Comparison of ENCODE assay signal across 10 mouse cellular contexts in the genomic region with DNA sequence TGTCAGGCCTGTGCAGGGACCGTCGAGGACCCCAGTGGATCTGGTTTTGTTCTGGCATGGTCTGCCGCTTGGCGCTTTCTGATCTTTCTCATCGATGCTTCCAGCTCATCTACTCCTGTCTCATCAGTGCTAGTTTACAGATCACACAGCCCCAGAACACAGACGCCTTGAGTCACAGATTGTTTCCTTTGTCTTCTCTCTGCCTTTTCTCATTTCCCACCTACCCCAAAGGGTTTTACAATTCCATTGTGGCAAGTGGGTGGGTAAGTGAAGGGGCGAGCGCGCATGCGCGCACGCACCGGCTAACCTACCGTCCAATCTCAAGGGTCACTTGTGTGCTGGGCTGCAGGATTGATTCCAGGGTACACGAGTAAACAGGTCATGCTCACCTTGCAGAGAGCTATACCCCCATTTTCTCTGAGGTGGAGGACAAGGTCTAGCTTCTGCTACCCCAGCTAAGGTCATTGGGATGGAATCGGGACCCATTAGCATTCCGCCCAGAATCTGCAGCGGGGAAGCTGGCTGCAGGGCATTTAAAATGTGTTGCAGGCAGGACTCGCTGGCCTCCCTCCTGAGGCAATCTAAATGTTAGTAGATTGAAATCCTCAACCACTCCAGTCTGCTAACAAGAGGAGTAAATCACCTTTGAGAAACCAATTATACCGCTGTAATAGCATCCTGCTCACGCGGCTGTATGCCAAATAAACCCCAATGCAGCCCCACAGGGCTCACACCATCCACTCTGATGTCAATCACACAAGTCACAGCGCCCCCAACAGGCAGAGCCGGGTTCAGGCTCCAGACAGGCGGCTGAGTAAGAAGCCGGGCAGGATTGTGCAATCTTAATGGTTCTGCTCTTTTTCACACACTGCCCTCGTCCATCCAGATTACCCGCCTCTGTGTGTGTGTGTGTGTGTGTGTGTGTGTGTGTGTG. TPM values are rescaled to one million over a fixed set of nuclear protein-coding genes. Genes with fewer than 3 reads are reported as not detected.
DNase-seq lines count a peak whose midpoint lies in the region; ATAC-seq lines count a peak whose summit lies in the region.
"Had no signal": no experiment of that assay in that cellular context is flagged by ENCODE, and none has a peak within 500 bp of the region (broad histone marks: within the 10 kb centered on the region; RNA-seq: fewer than 3 reads in every experiment).

No protein-coding gene starts in this region.

- H3K9me3 ChIP-seq in limb, embryonic 13.5 days = no peaks in the 10 kb centered on the region
- no peaks in the 10 kb centered on the region for H3K9me3 ChIP-seq in neural tube, embryonic 14.5 days (ENCODE audit: control insufficient read depth, low read length)
- H3K9me3 ChIP-seq in heart, embryonic 10.5 days = no peaks in the 10 kb centered on the region
- H3K9me3 ChIP-seq in kidney, embryonic 15.5 days (replicated peaks) = no peaks in the 10 kb centered on the region
- H3K9me3 ChIP-seq: embryonic facial prominence, embryonic 15.5 days; lung, embryonic 15.5 days had no signal

- no peak for ATAC-seq in limb, embryonic 13.5 days (ENCODE audit: low FRiP score, low read depth)
- peak; percentile 75; the same call in 1 of the 2 replicates for ATAC-seq in neural tube, embryonic 14.5 days (ENCODE audit: low read depth)
- no peak; the same call in 1 of the 2 replicates for ATAC-seq in kidney, embryonic 15.5 days (replicated peaks; ENCODE audit: low FRiP score)

- 41% methylated on average over 28 of the region's 28 CpGs for WGBS in limb, embryonic 13.5 days
- 40% methylated on average over 28 of the region's 28 CpGs for WGBS in neural tube, embryonic 14.5 days
- 45% methylated on average over 28 of the region's 28 CpGs for WGBS in heart, embryonic 10.5 days
- 51% methylated on average over 28 of the region's 28 CpGs for WGBS in kidney, embryonic 15.5 days

- no peak overlapping the region for H3K27ac ChIP-seq in limb, embryonic 13.5 days
- H3K27ac ChIP-seq in neural tube, embryonic 14.5 days (ENCODE audit: low read depth, low read length) = peak overlapping the region; percentile 71
- H3K27ac ChIP-seq in heart, embryonic 10.5 days = no peak overlapping the region
- H3K27ac ChIP-seq in kidney, embryonic 15.5 days = no peak overlapping the region
- H3K27ac ChIP-seq: embryonic facial prominence, embryonic 15.5 days; lung, embryonic 15.5 days had no signal

- H3K4me3 ChIP-seq in limb, embryonic 13.5 days = no peak overlapping the region
- H3K4me3 ChIP-seq in neural tube, embryonic 14.5 days (ENCODE audit: low read depth, low read length) = no peak overlapping the region
- H3K4me3 ChIP-seq in heart, embryonic 10.5 days = no peak overlapping the region
- no peak overlapping the region for H3K4me3 ChIP-seq in kidney, embryonic 15.5 days (replicated peaks)
- H3K4me3 ChIP-seq: embryonic facial prominence, embryonic 15.5 days; lung, embryonic 15.5 days had no signal

- no peaks in the 10 kb centered on the region for H3K36me3 ChIP-seq in limb, embryonic 13.5 days
- no peaks in the 10 kb centered on the region for H3K36me3 ChIP-seq in neural tube, embryonic 14.5 days (ENCODE audit: control insufficient read depth, insufficient read depth, low read length)
- H3K36me3 ChIP-seq in heart, embryonic 10.5 days = no peaks in the 10 kb centered on the region
- no peaks in the 10 kb centered on the region for H3K36me3 ChIP-seq in kidney, embryonic 15.5 days
- H3K36me3 ChIP-seq: embryonic facial prominence, embryonic 15.5 days; lung, embryonic 15.5 days had no signal

- H3K4me1 ChIP-seq in limb, embryonic 13.5 days = peaks cover 10% of the 10 kb centered on the region
- H3K4me1 ChIP-seq in neural tube, embryonic 14.5 days (ENCODE audit: control insufficient read depth, insufficient read depth, low read length) = peaks cover 4% of the 10 kb centered on the region; the same call in 1 of the 2 replicates
- H3K4me1 ChIP-seq in heart, embryonic 10.5 days = no peaks in the 10 kb centered on the region
- H3K4me1 ChIP-seq in kidney, embryonic 15.5 days = no peaks in the 10 kb centered on the region; the same call in 1 of the 2 replicates
- H3K4me1 ChIP-seq: embryonic facial prominence, embryonic 15.5 days; lung, embryonic 15.5 days had no signal

- H3K4me2 ChIP-seq in limb, embryonic 13.5 days (replicated peaks) = no peak overlapping the region
- H3K4me2 ChIP-seq in neural tube, embryonic 14.5 days (ENCODE audit: low read depth, low read length) = peak overlapping the region; percentile 26; the same call in 1 of the 2 replicates
- no peak overlapping the region for H3K4me2 ChIP-seq in kidney, embryonic 15.5 days
- H3K4me2 ChIP-seq: embryonic facial prominence, embryonic 15.5 days; lung, embryonic 15.5 days had no signal

- H3K27me3 ChIP-seq in limb, embryonic 13.5 days = no peaks in the 10 kb centered on the region
- H3K27me3 ChIP-seq in neural tube, embryonic 14.5 days (ENCODE audit: control insufficient read depth, insufficient read depth, low read length) = no peaks in the 10 kb centered on the region
- 0 out of 2 replicates have a peak, but pooled peaks cover 9% of the 10 kb centered on the region for H3K27me3 ChIP-seq in heart, embryonic 10.5 days (ENCODE audit: insufficient read depth, poor library complexity, severe bottlenecking)
- no peaks in the 10 kb centered on the region for H3K27me3 ChIP-seq in kidney, embryonic 15.5 days
- H3K27me3 ChIP-seq: embryonic facial prominence, embryonic 15.5 days; lung, embryonic 15.5 days had no signal

- H3K9ac ChIP-seq in limb, embryonic 13.5 days = 0 out of 2 replicates have a peak overlapping the region, but pooled peaks have one; percentile 14
- H3K9ac ChIP-seq in neural tube, embryonic 14.5 days (replicated peaks; ENCODE audit: low read depth, low read length) = peak overlapping the region; percentile 30; the same call in 1 of the 2 replicates
- H3K9ac ChIP-seq in kidney, embryonic 15.5 days = no peak overlapping the region
- H3K9ac ChIP-seq: embryonic facial prominence, embryonic 15.5 days; lung, embryonic 15.5 days had no signal

- DNase-seq in adrenal gland, postnatal 10 days = peak; percentile 44
- DNase-seq in adrenal gland, adult 8-10 months = no peak
- peak; percentile 34 for DNase-seq in lung, postnatal 10 days
- DNase-seq in lung, postnatal 25 days (ENCODE audit: low spot score) = no peak
- no peak for DNase-seq in heart, embryonic 10.5 days (ENCODE audit: low spot score)

RNA-seq across cellular contexts. Expression of a gene that starts 31.0 kb away (rescaled TPM):
- 100 to 1,000 TPM; 158 to 160 TPM for total RNA-seq in adrenal gland, postnatal 10 days (2021)
- total RNA-seq in adrenal gland, adult 8-10 months (2022) = 100 to 1,000 TPM; 132 to 279 (median 202) TPM
- 146 and 148 TPM in 2 replicates for polyA plus RNA-seq in limb, embryonic 13.5 days (2015; fragmentation: Nextera tagmentation; extraction: Ambion mirVana)
- polyA plus RNA-seq in neural tube, embryonic 14.5 days (2014; fragmentation: Nextera tagmentation; extraction: Ambion mirVana) = 190 and 200 TPM in 2 replicates
- 253 and 312 TPM in 2 replicates for polyA plus RNA-seq in heart, embryonic 10.5 days (2016; fragmentation: Nextera tagmentation; extraction: Ambion mirVana)
- 159 and 184 TPM in 2 replicates for polyA plus RNA-seq in kidney, embryonic 15.5 days (2015; fragmentation: Nextera tagmentation; extraction: Ambion mirVana)

RNA-seq across cellular contexts. Expression of a gene that starts 53.9 kb away (rescaled TPM):
- 1 to 10 TPM; 9.1 to 9.5 TPM for total RNA-seq in adrenal gland, postnatal 10 days (2021)
- 10 to 100 TPM; 12.0 to 20.8 (median 16.8) TPM for total RNA-seq in adrenal gland, adult 8-10 months (2022)
- polyA plus RNA-seq in limb, embryonic 13.5 days (2015; fragmentation: Nextera tagmentation; extraction: Ambion mirVana) = 1.4 and 1.6 TPM in 2 replicates
- polyA plus RNA-seq in neural tube, embryonic 14.5 days (2014; fragmentation: Nextera tagmentation; extraction: Ambion mirVana) = 0.23 and 0.26 TPM in 2 replicates
- 0.21 and 0.41 TPM in 2 replicates for polyA plus RNA-seq in heart, embryonic 10.5 days (2016; fragmentation: Nextera tagmentation; extraction: Ambion mirVana)
- 0.82 TPM in 2 replicates for polyA plus RNA-seq in kidney, embryonic 15.5 days (2015; fragmentation: Nextera tagmentation; extraction: Ambion mirVana)

Comparison
In these comparisons a context has a peak if more than half of its experiments do, and no peak if none do; other contexts are left out.
1. DNase-seq: peak in adrenal gland, postnatal 10 days (single experiment) and lung, postnatal 10 days (single experiment); none in adrenal gland, adult 8-10 months (single experiment), lung, postnatal 25 days (single experiment) and heart, embryonic 10.5 days (single experiment).